Mouse (Mus musculus): ENCODE measurements around the gene Zfp710. TPM values are rescaled to one million over a fixed set of nuclear protein-coding genes. Genes with fewer than 3 reads are reported as not detected.
A peak's percentile ranks its signal among the peaks of the same experiment; 100 is the strongest.

Zfp710 gene
- total and polyA plus RNA-seq, 3 experiments, result 7.6 to 16.2 (median 14.4) TPM

DNA sequence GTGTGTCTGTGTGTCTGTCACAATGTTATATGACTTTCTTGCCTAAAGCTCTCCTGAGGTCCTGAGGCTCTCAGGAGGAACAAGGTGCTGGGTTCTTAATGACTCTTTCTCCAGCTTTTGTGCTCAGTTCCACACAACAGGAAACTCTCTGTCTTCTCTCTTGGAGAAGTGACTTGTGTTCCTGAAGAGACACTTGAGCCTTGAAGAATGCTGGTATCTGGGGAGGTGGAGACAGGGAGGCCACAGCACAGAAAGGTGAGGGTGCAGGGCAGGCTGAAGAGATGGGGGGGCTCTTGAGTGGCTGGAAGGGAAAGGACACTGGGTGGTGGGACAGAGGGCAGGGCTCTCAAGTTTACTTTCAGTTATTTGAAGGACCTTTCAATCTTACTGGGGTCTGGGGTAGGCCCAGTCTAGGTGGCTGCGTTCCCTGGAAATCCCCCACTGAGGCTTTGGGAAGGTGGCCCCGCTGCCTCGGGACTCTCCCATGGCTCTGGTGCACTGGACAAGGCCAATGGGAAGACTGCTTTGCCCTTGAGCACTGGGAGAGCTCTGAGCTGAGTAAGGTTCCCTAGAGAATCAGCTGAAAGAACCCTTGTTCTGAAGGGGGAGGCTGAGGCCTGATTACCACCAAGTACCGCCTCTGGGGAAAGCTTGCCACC is 33.9 kb downstream of the Zfp710 start:
- peak overlapping the region; percentile 39 for H3K9ac ChIP-seq (ENCODE audit: insufficient read depth, low read depth)
- dilution Hi-C loops (cut with MboI; ENCODE audit: extremely low pct_ligation_motif_present, extremely low pct_unique_long_range_greater_than_20kb, low sequenced_read_pairs), result no loop called here
- H3K4me2 ChIP-seq (ENCODE audit: insufficient read depth, low read depth, poor library complexity, severe bottlenecking), result peak overlapping the region; percentile 79
- TF ChIP-seq UBTF (IDR thresholded peaks at IDR 0.05; ENCODE audit: low read depth, low read length) (no peak; the same call in none of the 2 replicates), USF2 (conservative IDR thresholded peaks at IDR 0.05; ENCODE audit: low read depth, low read length) (no peak), EP300 (IDR thresholded peaks at IDR 0.05; ENCODE audit: low read length) (0 out of 2 replicates have a peak, but pooled peaks have one; percentile 21), ZC3H11A (IDR thresholded peaks at IDR 0.05; ENCODE audit: low read depth, low read length) (no peak), MAZ (IDR thresholded peaks at IDR 0.05; ENCODE audit: low read depth, low read length) (peak; percentile 89), TBP (conservative IDR thresholded peaks at IDR 0.05; ENCODE audit: low read depth, low read length) (0 out of 2 replicates have a peak, but pooled peaks have one; percentile 48), BHLHE40 (IDR thresholded peaks at IDR 0.05; ENCODE audit: low read depth, low read length) (peak; percentile 56; the same call in 1 of the 2 replicates), SIN3A (IDR thresholded peaks at IDR 0.05; ENCODE audit: low read length) (peak; percentile 78; the same call in 1 of the 2 replicates), RAD21 (IDR thresholded peaks at IDR 0.05; ENCODE audit: low read depth, low read length) (no peak; the same call in 1 of the 2 replicates), ETS1 (conservative IDR thresholded peaks at IDR 0.05; ENCODE audit: low read depth, low read length) (peak; percentile 91), CHD2 (IDR thresholded peaks at IDR 0.05; ENCODE audit: low read length) (peak; percentile 36; the same call in 1 of the 2 replicates), MAX (IDR thresholded peaks at IDR 0.05; ENCODE audit: low read length) (no peak), ZMIZ1 (IDR thresholded peaks at IDR 0.05; ENCODE audit: low read depth, low read length) (peak; percentile 79), KAT2A (IDR thresholded peaks at IDR 0.05; ENCODE audit: insufficient replicate concordance, low read length) (0 out of 2 replicates have a peak, but pooled peaks have one; percentile 34), TCF12 (IDR thresholded peaks at IDR 0.05; ENCODE audit: low read depth, low read length) (0 out of 2 replicates have a peak, but pooled peaks have one; percentile 2), MYC (IDR thresholded peaks at IDR 0.05; ENCODE audit: low read depth, low read length) (0 out of 2 replicates have a peak, but pooled peaks have one; percentile 7), PAX5 (IDR thresholded peaks at IDR 0.05; ENCODE audit: low read length) (no peak), JUND (conservative IDR thresholded peaks at IDR 0.05; ENCODE audit: low read depth, low read length) (no peak), IRF4 (IDR thresholded peaks at IDR 0.05; ENCODE audit: low read depth, low read length) (peak; percentile 53; the same call in 1 of the 2 replicates), POLR2A (IDR thresholded peaks at IDR 0.05; ENCODE audit: low read depth, low read length) (no peak), GABPA (IDR thresholded peaks at IDR 0.05; ENCODE audit: insufficient replicate concordance, low read depth, low read length) (no peak), HCFC1 (IDR thresholded peaks at IDR 0.05; ENCODE audit: low read depth, low read length) (peak; percentile 25; the same call in 1 of the 2 replicates), MAFK (IDR thresholded peaks at IDR 0.05; ENCODE audit: insufficient replicate concordance, low read length) (0 out of 2 replicates have a peak, but pooled peaks have one; percentile 25), RCOR1 (conservative IDR thresholded peaks at IDR 0.05; ENCODE audit: low read depth, low read length) (0 out of 2 replicates have a peak, but pooled peaks have one; percentile 63), JUN (IDR thresholded peaks at IDR 0.05; ENCODE audit: insufficient read depth, low read depth, low read length) (no peak), ZNF384 (IDR thresholded peaks at IDR 0.05; ENCODE audit: low read depth, low read length) (0 out of 2 replicates have a peak, but pooled peaks have one; percentile 12), E2F4 (IDR thresholded peaks at IDR 0.05; ENCODE audit: insufficient replicate concordance, low read depth, low read length) (no peak), MEF2A (IDR thresholded peaks at IDR 0.05; ENCODE audit: borderline replicate concordance, low read depth, low read length) (peak; percentile 61; the same call in 1 of the 2 replicates), NRF1 (IDR thresholded peaks at IDR 0.05; ENCODE audit: low read depth, low read length) (0 out of 2 replicates have a peak, but pooled peaks have one; percentile 13), SMC3 (IDR thresholded peaks at IDR 0.05; ENCODE audit: low read depth, low read length) (0 out of 2 replicates have a peak, but pooled peaks have one; percentile 14), USF1 (IDR thresholded peaks at IDR 0.05; ENCODE audit: low read depth, low read length) (no peak)
- no peaks in the 10 kb centered on the region for H3K27me3 ChIP-seq (replicated peaks)
- peaks cover 0 to 24% of the 10 kb centered on the region in 2 experiments for H3K36me3 ChIP-seq (replicated peaks in 1 of 2; ENCODE audit: control insufficient read depth in 1 of 2, insufficient read depth in 1 of 2, low read length in 1 of 2)
- DNase-seq (ENCODE audit: extremely low read depth), result peak; percentile 74
- H3K79me2 ChIP-seq (replicated peaks; ENCODE audit: control insufficient read depth, extremely low read depth, insufficient read depth, poor library complexity, severe bottlenecking), result peaks cover 31% of the 10 kb centered on the region
- peak overlapping the region; percentile 98 for H3K27ac ChIP-seq (ENCODE audit: insufficient read depth, low read depth)
- in situ Hi-C loops (cut with MboI; ENCODE audit: low pct_ligation_motif_present, low pct_unique_long_range_greater_than_20kb, low sequenced_read_pairs), result no loop called here
- H3K4me3 ChIP-seq (replicated peaks in 1 of 3; ENCODE audit: low read depth in 2 of 3, low read length in 2 of 3, poor library complexity in 1 of 3), result peak overlapping the region in 1 of 3 experiments; percentile 32
- H3K9me3 ChIP-seq (replicated peaks; ENCODE audit: low read length), result no peaks in the 10 kb centered on the region
- peaks cover 53 to 89% of the 10 kb centered on the region in 2 experiments for H3K4me1 ChIP-seq (ENCODE audit: control insufficient read depth in 1 of 2, insufficient read depth in 2 of 2)

Measured in CH12.LX (cell line).